Mouse (Mus musculus) midbrain, embryonic 14.5 days (tissue): Measurements from ENCODE around the gene Prr22. TPM values are rescaled to one million over a fixed set of nuclear protein-coding genes. Genes with fewer than 3 reads are reported as not detected.
A peak's percentile ranks its signal among the peaks of the same experiment; 100 is the strongest.

Source experiments
- ATAC-seq: fragments of 200-750 bp; cut with Nextera tagmentation; 2 replicates; pipeline ENCODE4 v1.8.0; 2017; ENCODE audit warnings: moderate number of reproducible peaks, moderate library complexity; ENCODE audit not compliant: low FRiP score, low TSS enrichment
- DNase-seq: peaks from one replicate; pipeline ENCODE4 v3.0.0-alpha.2; 2015
- H3K27ac ChIP-seq: fragments of 300-500 bp; sonication (generic); replicated peaks from 2 replicates; pipeline ENCODE4 v1.5.1; 2014; ENCODE audit warnings: mild to moderate bottlenecking, low read depth, low read length, moderate library complexity
- H3K27me3 ChIP-seq: fragments of 300-500 bp; sonication (generic); 2 replicates; pipeline ENCODE4 v1.6.1; 2014; ENCODE audit warnings: low read length, control low read depth, mixed read lengths; ENCODE audit not compliant: control insufficient read depth, insufficient read depth
- H3K36me3 ChIP-seq: fragments of 300-500 bp; sonication (generic); 2 replicates; pipeline ENCODE4 v1.6.1; 2014; ENCODE audit warnings: low read length, control low read depth; ENCODE audit not compliant: control insufficient read depth, insufficient read depth
- H3K4me1 ChIP-seq: fragments of 300-500 bp; sonication (generic); 2 replicates; pipeline ENCODE4 v1.6.1; 2014; ENCODE audit warnings: mild to moderate bottlenecking, antibody characterized with exemption, low read length, control low read depth; ENCODE audit not compliant: control insufficient read depth, insufficient read depth
- H3K4me2 ChIP-seq: fragments of 300-500 bp; sonication (generic); 2 replicates; pipeline ENCODE4 v1.6.1; 2014; ENCODE audit warnings: mild to moderate bottlenecking, low read length, moderate library complexity
- H3K4me3 ChIP-seq: fragments of 300-500 bp; sonication (generic); replicated peaks from 2 replicates; pipeline ENCODE4 v1.5.1; 2014; ENCODE audit warnings: low read depth, low read length
- H3K9ac ChIP-seq: fragments of 300-500 bp; sonication (generic); replicated peaks from 2 replicates; pipeline ENCODE4 v1.6.1; 2014; ENCODE audit warnings: mild to moderate bottlenecking, low read length, moderate library complexity
- H3K9me3 ChIP-seq: fragments of 300-500 bp; sonication (generic); 2 replicates; pipeline ENCODE4 v1.6.1; 2016; ENCODE audit warnings: low read length, control low read depth, mixed read lengths; ENCODE audit not compliant: control insufficient read depth
- WGBS: fragments of 180-500 bp; shearing (Covaris S2); extraction: QIAGEN DNeasy Blood & Tissue Kit; methylation state at CpG from one replicate; pipeline ENCODE4 v1.1.7; 2014; 5-methylcytosine and 5-hydroxymethylcytosine counted together
- polyA plus RNA-seq: library from polyadenylated mRNA; unstranded; fragments of >200 nt; fragmentation: Nextera tagmentation; extraction: Ambion mirVana; gene quantifications from 2 replicates; pipeline ENCODE4 v1.2.1, GENCODE M21; 2014

Gene Prr22
- polyA plus RNA-seq, 1 experiment from 2014 or later: 0.63 TPM

DNA sequence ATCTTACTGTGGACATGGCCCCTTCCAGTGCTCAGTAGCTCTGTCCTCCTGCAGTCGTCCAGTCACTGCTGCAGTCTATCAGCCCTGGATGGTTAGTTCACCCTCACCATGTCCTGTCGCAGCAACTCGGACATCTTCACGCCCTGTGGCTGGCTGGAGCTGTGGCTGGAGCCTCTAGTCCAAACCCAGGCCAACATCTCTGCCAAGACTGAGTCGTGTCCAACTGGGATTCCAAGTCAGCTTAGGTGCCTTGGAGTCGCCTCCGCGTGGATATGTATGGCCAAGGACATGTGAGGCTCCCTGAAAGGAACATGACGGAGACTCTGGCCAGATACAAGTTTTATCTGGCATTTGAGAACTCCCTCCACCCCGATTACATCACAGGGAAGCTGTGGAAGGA, 31.8 kb upstream of the Prr22 start:
- ATAC-seq (no peak), DNase-seq (no peak)
- Histone ChIP-seq H3K27me3 (no peaks in the 10 kb centered on the region), H3K4me3 (no peak overlapping the region), H3K4me2 (no peak overlapping the region), H3K9ac (no peak overlapping the region), H3K4me1 (no peaks in the 10 kb centered on the region), H3K27ac (no peak overlapping the region), H3K9me3 (no peaks in the 10 kb centered on the region), H3K36me3 (no peaks in the 10 kb centered on the region)
- 83% methylated on average over 10 of the region's 10 CpGs for WGBS

DNA sequence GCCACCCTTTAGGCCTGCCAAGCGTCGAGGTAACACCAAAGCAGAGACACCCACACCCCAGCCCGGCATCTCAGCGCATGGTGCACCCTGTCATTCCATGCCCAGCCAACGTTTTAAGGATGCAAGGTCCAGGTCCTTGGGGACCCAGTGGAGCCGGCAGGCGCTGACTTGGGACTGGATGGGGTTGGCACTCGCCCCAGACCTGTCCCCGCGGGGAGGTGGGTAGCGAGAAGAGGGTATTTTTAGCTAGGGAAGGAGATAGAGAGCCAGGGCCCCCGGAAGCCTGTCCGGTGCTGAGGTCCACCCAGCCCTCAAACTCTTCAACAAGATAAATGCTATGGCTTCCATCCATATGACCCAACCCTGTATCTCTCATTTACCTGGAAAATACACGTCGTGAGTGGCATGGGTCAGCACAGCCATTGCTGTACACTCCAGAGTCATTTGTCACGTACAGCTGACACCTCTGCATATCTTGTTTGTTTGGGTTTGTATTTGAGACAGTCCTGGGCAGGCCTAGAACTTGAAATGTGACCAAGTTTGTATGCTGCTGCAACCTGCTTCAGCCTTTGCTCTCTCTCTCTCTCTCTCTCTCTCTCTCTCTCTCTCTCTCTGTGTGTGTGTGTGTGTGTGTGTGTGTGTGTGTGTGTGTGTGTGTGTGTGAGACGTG, 29.8 kb upstream of the Prr22 start:
- no peak overlapping the region for H3K9ac ChIP-seq
- no peaks in the 10 kb centered on the region for H3K27me3 ChIP-seq
- H3K9me3 ChIP-seq: no peaks in the 10 kb centered on the region
- H3K36me3 ChIP-seq: no peaks in the 10 kb centered on the region
- WGBS: 86% methylated on average over 17 of the region's 17 CpGs
- no peak for DNase-seq
- H3K4me1 ChIP-seq: no peaks in the 10 kb centered on the region
- H3K4me2 ChIP-seq: no peak overlapping the region
- H3K4me3 ChIP-seq: no peak overlapping the region
- no peak for ATAC-seq
- H3K27ac ChIP-seq: no peak overlapping the region

DNA sequence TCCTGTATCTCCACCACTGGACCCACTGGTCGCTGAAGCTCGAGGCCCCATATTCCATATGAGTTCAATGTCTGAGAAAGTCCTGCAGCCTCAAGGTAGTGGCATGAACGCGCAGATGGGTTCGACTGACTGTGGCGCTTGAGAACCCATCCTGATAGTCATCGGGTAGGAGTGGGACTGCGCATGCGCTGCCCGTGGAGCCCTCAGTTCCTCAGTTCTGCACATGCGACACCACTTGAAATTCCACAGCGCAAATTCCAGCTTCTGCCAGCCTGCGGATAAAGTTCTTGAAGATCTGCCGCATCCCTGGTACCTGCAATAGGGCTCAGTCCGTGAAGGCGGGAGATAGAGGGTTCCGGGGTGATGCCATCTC, 29.3 kb upstream of the Prr22 start:
- H3K36me3 ChIP-seq: no peaks in the 10 kb centered on the region
- H3K4me1 ChIP-seq: no peaks in the 10 kb centered on the region
- H3K4me2 ChIP-seq: no peak overlapping the region
- H3K4me3 ChIP-seq: no peak overlapping the region
- H3K9ac ChIP-seq: no peak overlapping the region
- no peak overlapping the region for H3K27ac ChIP-seq
- H3K9me3 ChIP-seq: no peaks in the 10 kb centered on the region
- H3K27me3 ChIP-seq: no peaks in the 10 kb centered on the region
- no peak for ATAC-seq
- 85% methylated on average over 17 of the region's 17 CpGs for WGBS
- DNase-seq: no peak

DNA sequence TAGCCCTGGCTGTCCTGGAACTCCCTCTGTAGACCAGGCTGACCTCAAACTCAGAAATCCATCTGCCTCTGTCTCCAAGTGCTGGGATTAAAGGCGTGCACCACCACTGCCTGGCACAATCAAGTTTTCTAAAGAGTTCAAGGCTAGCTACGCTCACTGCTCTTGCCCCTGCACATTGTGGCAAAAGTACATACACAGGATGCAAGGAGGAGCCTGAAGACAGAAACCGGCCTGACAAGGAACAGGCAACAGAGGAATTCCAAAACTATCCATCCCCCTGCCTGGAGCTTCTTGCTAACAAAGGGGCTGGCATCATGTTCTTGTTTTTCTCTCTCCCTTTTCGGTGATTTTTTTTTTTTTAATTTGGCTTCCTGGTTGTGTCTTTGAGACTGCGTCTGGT, 25.9 kb upstream of the Prr22 start:
- Histone ChIP-seq H3K4me2 (no peak overlapping the region), H3K9me3 (no peaks in the 10 kb centered on the region), H3K27me3 (no peaks in the 10 kb centered on the region), H3K36me3 (no peaks in the 10 kb centered on the region), H3K27ac (no peak overlapping the region), H3K4me3 (no peak overlapping the region), H3K4me1 (no peaks in the 10 kb centered on the region), H3K9ac (no peak overlapping the region)
- WGBS: 70% methylated on average over 5 of the region's 5 CpGs
- no peak for DNase-seq
- no peak for ATAC-seq

DNA sequence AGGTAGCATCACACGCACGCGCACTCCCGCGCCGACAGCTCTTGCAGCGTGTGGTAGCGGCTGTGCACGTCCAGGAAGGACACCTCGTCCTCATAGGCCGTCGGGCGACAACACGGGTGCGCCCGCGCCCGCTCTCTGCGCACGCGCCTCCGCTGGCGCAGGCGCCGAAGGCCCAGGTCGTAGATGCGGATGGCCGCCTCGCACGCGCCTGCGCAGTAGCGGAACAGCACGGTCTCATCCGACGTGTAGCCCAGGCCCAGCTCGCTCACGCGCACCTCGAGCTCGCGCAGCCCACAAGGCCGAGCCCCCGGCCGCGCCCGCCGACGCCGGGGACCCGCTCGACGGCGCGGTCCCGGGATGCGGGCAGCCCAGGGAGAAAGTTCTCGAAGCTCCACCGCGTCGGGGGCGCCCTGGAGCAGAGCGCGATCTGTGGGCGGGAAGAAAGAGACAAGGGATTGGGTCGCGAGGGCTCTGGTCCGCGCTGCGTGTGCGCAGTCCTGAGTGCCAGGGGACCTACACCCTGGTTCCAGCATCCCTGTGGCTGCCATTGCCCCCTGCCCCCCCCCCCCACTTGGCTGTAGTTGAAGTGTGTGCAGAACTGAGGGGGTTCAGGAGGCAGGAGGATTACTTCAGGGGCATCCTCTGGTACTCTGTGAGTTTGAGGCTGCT, 18.5 kb upstream of the Prr22 start:
- DNase-seq: peak; percentile 88
- H3K9me3 ChIP-seq: no peaks in the 10 kb centered on the region
- H3K4me2 ChIP-seq: peak overlapping the region; percentile 46
- H3K4me1 ChIP-seq: no peaks in the 10 kb centered on the region
- no peaks in the 10 kb centered on the region for H3K36me3 ChIP-seq
- peaks cover 55% of the 10 kb centered on the region for H3K27me3 ChIP-seq
- no peak overlapping the region for H3K9ac ChIP-seq
- no peak overlapping the region for H3K27ac ChIP-seq
- 22% methylated on average over 71 of the region's 71 CpGs for WGBS
- H3K4me3 ChIP-seq: peak overlapping the region; percentile 29
- ATAC-seq: peak; percentile 69

DNA sequence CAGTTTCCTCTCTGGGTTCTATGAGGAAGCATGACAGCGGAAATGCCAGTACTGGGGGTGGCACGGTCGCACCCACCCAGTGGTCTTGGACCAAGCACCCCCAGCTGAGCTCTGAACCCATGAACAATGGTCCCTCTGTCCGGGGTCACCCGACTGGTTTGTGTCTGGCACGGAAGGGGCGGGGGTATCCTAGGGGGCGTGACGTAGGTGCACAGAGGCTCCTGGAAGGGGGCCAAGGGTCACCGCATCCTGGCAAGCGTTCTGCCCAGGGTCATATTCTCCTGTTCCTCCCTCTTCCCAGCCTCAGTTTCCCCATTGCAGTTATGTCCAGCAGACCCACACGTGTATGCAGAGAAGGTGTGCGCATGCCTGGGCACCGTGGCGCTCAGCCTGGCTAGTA, 16.6 kb upstream of the Prr22 start:
- Histone ChIP-seq H3K27me3 (peaks cover 69% of the 10 kb centered on the region), H3K4me2 (no peak overlapping the region), H3K9ac (no peak overlapping the region), H3K9me3 (no peaks in the 10 kb centered on the region), H3K36me3 (no peaks in the 10 kb centered on the region), H3K4me3 (no peak overlapping the region), H3K27ac (no peak overlapping the region), H3K4me1 (peaks cover 8% of the 10 kb centered on the region; the same call in 1 of the 2 replicates)
- 25% methylated on average over 15 of the region's 15 CpGs for WGBS
- ATAC-seq (no peak), DNase-seq (no peak)

DNA sequence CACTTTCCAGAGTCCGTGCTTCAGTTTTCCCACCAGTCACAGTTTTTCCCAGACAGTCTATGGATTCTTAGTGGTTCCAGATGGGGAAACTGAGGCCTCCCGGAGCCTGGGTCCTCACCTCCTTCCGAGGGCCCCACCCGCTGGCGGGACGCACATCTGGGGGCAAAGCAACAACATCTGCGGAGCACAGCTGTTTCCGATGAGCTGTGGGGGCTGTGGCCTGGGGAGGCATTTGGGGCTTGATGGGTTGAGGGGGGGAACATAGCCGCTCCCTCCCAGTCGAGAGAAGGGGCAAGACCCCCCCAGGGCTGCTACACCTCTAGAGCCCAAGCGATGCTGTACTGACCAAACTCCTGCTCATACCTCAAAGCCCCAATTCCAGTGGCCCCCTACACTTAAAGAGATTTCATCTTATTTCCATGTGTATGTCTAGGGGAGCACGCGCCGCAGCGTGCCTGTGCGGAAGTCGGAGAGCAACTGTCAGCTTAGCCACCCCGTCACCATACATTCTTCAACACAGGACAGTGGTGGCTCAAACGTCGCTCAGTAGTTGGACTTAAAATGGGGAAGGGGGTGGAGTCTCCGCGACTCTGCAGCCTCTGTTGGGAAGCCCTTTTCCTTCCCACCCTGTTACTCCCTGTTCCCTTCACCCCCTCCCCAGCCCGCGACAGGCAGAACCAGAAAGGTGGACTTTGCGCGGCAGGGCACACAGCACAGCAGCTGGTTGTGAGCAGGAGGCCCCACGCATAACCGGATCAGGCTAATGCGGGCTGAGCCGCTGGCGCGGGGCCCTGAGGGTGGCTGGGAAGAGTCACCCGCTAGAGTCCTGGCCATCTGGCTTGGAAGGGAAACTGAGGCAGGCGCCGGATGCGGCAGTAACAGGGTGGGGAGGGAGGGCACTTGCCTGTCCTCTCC, 15.5 kb upstream of the Prr22 start:
- Histone ChIP-seq H3K9ac (no peak overlapping the region), H3K36me3 (no peaks in the 10 kb centered on the region), H3K4me2 (no peak overlapping the region), H3K4me3 (no peak overlapping the region), H3K27me3 (peaks cover 69% of the 10 kb centered on the region), H3K27ac (no peak overlapping the region), H3K9me3 (no peaks in the 10 kb centered on the region), H3K4me1 (peaks cover 8% of the 10 kb centered on the region; the same call in 1 of the 2 replicates)
- WGBS: 17% methylated on average over 36 of the region's 36 CpGs
- no peak for ATAC-seq
- DNase-seq: no peak

DNA sequence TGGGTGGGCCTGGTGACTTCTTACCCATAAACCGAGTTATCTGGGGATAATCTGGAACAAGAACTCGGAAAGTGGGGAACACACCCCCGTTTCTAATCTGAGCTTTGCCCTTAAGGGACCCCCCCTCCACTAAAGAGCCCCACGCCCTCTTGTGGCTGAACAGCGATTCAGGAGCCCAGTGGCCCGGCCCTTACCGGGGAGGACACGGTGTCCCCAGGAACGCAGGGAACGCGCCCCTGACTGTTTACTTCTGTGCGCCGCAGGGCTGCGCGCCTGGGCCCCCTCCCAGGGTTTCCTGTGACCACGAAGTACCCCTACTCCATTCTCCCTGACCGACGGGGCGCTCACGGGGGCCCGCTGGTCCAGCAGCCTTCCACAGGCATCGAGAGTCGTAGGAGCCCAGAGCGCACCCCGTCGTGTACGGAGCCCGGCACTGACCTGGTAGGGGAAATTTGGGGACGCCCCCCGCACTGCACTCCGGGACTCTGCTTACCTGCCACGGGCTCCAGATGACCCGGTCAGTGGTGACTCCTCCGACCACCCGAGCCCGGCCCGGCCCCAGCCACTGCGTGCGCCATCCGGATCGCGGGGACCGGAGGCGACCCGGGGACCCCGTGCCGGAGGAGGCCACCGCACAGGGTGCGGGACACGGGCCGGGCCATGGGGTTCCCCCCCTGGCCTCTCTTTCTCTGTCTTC, 13.2 kb upstream of the Prr22 start:
- Histone ChIP-seq H3K4me2 (peak overlapping the region; percentile 72), H3K9me3 (no peaks in the 10 kb centered on the region), H3K4me1 (peaks cover 14% of the 10 kb centered on the region; the same call in 1 of the 2 replicates), H3K9ac (peak overlapping the region; percentile 45), H3K36me3 (no peaks in the 10 kb centered on the region), H3K27me3 (peaks cover 60% of the 10 kb centered on the region), H3K27ac (no peak overlapping the region), H3K4me3 (peak overlapping the region; percentile 38)
- 0 out of 2 replicates have a peak, but pooled peaks have one; percentile 4 for ATAC-seq
- peak; percentile 20 for DNase-seq
- 2% methylated on average over 51 of the region's 51 CpGs for WGBS
